In the genomic region with DNA sequence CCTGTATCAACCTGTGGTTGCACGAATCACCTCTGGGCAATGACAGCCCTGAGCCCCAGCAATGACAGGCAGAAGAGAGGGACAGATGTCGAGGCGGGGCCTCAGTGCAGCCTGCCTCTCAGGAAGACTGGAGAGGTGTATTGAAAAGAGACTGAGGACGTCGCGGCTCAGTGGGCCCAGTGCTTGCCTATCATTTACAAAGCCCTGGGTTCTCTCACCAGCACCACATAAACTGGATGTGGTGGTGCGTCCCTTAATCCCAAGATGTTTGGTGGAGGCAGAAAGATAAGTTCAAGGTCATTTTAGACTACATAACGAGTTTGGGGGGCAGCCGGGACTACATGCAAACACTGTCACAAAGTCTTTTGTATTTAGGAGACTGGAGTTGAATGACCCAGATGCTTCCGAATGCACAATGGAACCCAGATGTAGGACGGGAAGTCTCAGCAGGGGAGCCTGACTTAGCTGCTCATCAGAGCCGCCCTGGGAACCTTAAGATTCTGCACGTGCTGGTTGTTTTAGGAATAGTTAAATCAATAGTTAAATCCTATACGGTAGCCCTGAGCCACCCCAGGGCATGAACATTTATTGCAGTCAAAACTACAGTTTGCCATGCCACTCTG, we compare ENCODE assay signal across 11 mouse cellular contexts.
DNase-seq lines count a peak whose midpoint lies in the region; ATAC-seq lines count a peak whose summit lies in the region.
"Had no signal": no experiment of that assay in that cellular context is flagged by ENCODE, and none has a peak within 500 bp of the region (broad histone marks: within the 10 kb centered on the region; RNA-seq: fewer than 3 reads in every experiment).

No protein-coding gene starts in this region.

- H3K4me3 ChIP-seq in kidney, embryonic 15.5 days (replicated peaks), result no peak overlapping the region
- no peak overlapping the region for H3K4me3 ChIP-seq in forebrain, embryonic 13.5 days
- no peak overlapping the region for H3K4me3 ChIP-seq in limb, embryonic 12.5 days (replicated peaks)
- no peak overlapping the region for H3K4me3 ChIP-seq in neural tube, embryonic 15.5 days (replicated peaks)
- H3K4me3 ChIP-seq: liver, embryonic 15.5 days had no signal

- no peak overlapping the region for H3K27ac ChIP-seq in kidney, embryonic 15.5 days
- H3K27ac ChIP-seq in forebrain, embryonic 13.5 days, result peak overlapping the region; percentile 91
- H3K27ac ChIP-seq in limb, embryonic 12.5 days, result peak overlapping the region; percentile 82; the same call in 1 of the 2 replicates
- peak overlapping the region; percentile 49; the same call in 1 of the 2 replicates for H3K27ac ChIP-seq in neural tube, embryonic 15.5 days (replicated peaks)
- H3K27ac ChIP-seq: liver, embryonic 15.5 days had no signal

- no peaks in the 10 kb centered on the region for H3K9me3 ChIP-seq in kidney, embryonic 15.5 days (replicated peaks)
- H3K9me3 ChIP-seq in forebrain, embryonic 13.5 days (replicated peaks), result no peaks in the 10 kb centered on the region; the same call in 1 of the 2 replicates
- no peaks in the 10 kb centered on the region for H3K9me3 ChIP-seq in limb, embryonic 12.5 days
- H3K9me3 ChIP-seq in neural tube, embryonic 15.5 days (replicated peaks), result no peaks in the 10 kb centered on the region
- H3K9me3 ChIP-seq: liver, embryonic 15.5 days had no signal

- 38% methylated on average over 14 of the region's 14 CpGs for WGBS in kidney, embryonic 15.5 days
- WGBS in forebrain, embryonic 13.5 days, result 3% methylated on average over 14 of the region's 14 CpGs
- WGBS in limb, embryonic 12.5 days, result 12% methylated on average over 14 of the region's 14 CpGs
- WGBS in neural tube, embryonic 15.5 days, result 13% methylated on average over 14 of the region's 14 CpGs

- DNase-seq in kidney, postnatal 14 days, result no peak
- no peak for DNase-seq in adipocyte (ENCODE audit: low spot score)
- DNase-seq in urinary bladder, postnatal 36 days (ENCODE audit: low spot score in 2 of 2), result no peak
- no peak for DNase-seq in gastrocnemius, postnatal 25 days
- DNase-seq: heart, postnatal 10 days; thymus, adult 18-20 months had no signal

- peaks cover 55% of the 10 kb centered on the region for H3K4me1 ChIP-seq in kidney, embryonic 15.5 days
- peaks cover 74% of the 10 kb centered on the region for H3K4me1 ChIP-seq in forebrain, embryonic 13.5 days
- H3K4me1 ChIP-seq in limb, embryonic 12.5 days (replicated peaks), result peaks cover 59% of the 10 kb centered on the region
- H3K4me1 ChIP-seq in neural tube, embryonic 15.5 days, result peaks cover 50% of the 10 kb centered on the region

- no peaks in the 10 kb centered on the region for H3K36me3 ChIP-seq in kidney, embryonic 15.5 days
- H3K36me3 ChIP-seq in forebrain, embryonic 13.5 days (ENCODE audit: poor library complexity, severe bottlenecking), result no peaks in the 10 kb centered on the region
- no peaks in the 10 kb centered on the region for H3K36me3 ChIP-seq in limb, embryonic 12.5 days
- H3K36me3 ChIP-seq in neural tube, embryonic 15.5 days, result no peaks in the 10 kb centered on the region
- H3K36me3 ChIP-seq: liver, embryonic 15.5 days had no signal

- H3K4me2 ChIP-seq in kidney, embryonic 15.5 days, result no peak overlapping the region
- peak overlapping the region; percentile 32 for H3K4me2 ChIP-seq in forebrain, embryonic 13.5 days
- H3K4me2 ChIP-seq in limb, embryonic 12.5 days, result peak overlapping the region; percentile 19; the same call in 1 of the 2 replicates
- H3K4me2 ChIP-seq in neural tube, embryonic 15.5 days, result no peak overlapping the region
- H3K4me2 ChIP-seq: liver, embryonic 15.5 days had no signal

- ATAC-seq in kidney, embryonic 15.5 days (replicated peaks; ENCODE audit: low FRiP score), result no peak
- 0 out of 2 replicates have a peak, but pooled peaks have one; percentile 16 for ATAC-seq in forebrain, embryonic 13.5 days
- no peak for ATAC-seq in limb, embryonic 12.5 days (ENCODE audit: insufficient number of reproducible peaks, insufficient read depth, low FRiP score, low TSS enrichment, low read depth)
- ATAC-seq in neural tube, embryonic 15.5 days (ENCODE audit: low FRiP score), result no peak

- 0 out of 2 replicates have a peak overlapping the region, but pooled peaks have one; percentile 3 for H3K9ac ChIP-seq in kidney, embryonic 15.5 days
- H3K9ac ChIP-seq in forebrain, embryonic 13.5 days, result peak overlapping the region; percentile 34
- no peak overlapping the region for H3K9ac ChIP-seq in limb, embryonic 12.5 days (replicated peaks)
- no peak overlapping the region for H3K9ac ChIP-seq in neural tube, embryonic 15.5 days (replicated peaks)
- H3K9ac ChIP-seq: liver, embryonic 15.5 days had no signal

- peaks cover 9% of the 10 kb centered on the region for H3K27me3 ChIP-seq in kidney, embryonic 15.5 days
- peaks cover 46% of the 10 kb centered on the region for H3K27me3 ChIP-seq in forebrain, embryonic 13.5 days
- H3K27me3 ChIP-seq in limb, embryonic 12.5 days, result peaks cover 42% of the 10 kb centered on the region
- H3K27me3 ChIP-seq in neural tube, embryonic 15.5 days (replicated peaks), result peaks cover 12% of the 10 kb centered on the region

Comparison
In these comparisons a context has a peak if more than half of its experiments do, and no peak if none do; other contexts are left out.
1. H3K4me2 ChIP-seq: peak in forebrain, embryonic 13.5 days (single experiment) and limb, embryonic 12.5 days (single experiment); none in kidney, embryonic 15.5 days (single experiment) and neural tube, embryonic 15.5 days (single experiment).
2. H3K9ac ChIP-seq: peak in kidney, embryonic 15.5 days (single experiment) and forebrain, embryonic 13.5 days (single experiment); none in limb, embryonic 12.5 days (single experiment) and neural tube, embryonic 15.5 days (single experiment).